In genomic region chr5:123068115-123068514, GRCm38 (mm10) we compare ENCODE assay signal across 8 mouse cellular contexts. TPM values are rescaled to one million over a fixed set of nuclear protein-coding genes. Genes with fewer than 3 reads are reported as not detected.
DNase-seq lines count a peak whose midpoint lies in the region; ATAC-seq and TF ChIP-seq lines count a peak whose summit lies in the region.

TSS of gene Tmem120b (plus strand) at chr5:123068415.

- intact Hi-C loops in left cerebral cortex, postnatal 4 days (cut with DNase I): no loop called here

- H3K27ac ChIP-seq in bone marrow, adult 2 months (ENCODE audit: control insufficient read depth, insufficient read depth, low read depth, low read length, poor library complexity): no peak within 1 kb of the TSS

- WGBS in bone marrow, adult 2 months: 79% methylated on average over 12 of the region's 12 CpGs

- no peak for TF ChIP-seq POLR2A in bone marrow, adult 2 months (IDR thresholded peaks at IDR 0.05; ENCODE audit: borderline replicate concordance, control insufficient read depth, low read depth, low read length)

- no peak for TF ChIP-seq CTCF in bone marrow, adult 2 months (IDR thresholded peaks at IDR 0.05; ENCODE audit: control insufficient read depth, insufficient read depth, low read length)

- H3K4me1 ChIP-seq in bone marrow, adult 2 months (ENCODE audit: control insufficient read depth, insufficient read depth, low read length): no peaks in the 10 kb centered on the region; the same call in 1 of the 2 replicates

- DNase-seq in left cerebral cortex, adult 18-20 months (ENCODE audit: low spot score in 2 of 2): no peak
- no peak for DNase-seq in left cerebral cortex, adult 11 months (ENCODE audit: low spot score)
- no peak for DNase-seq in gonadal fat pad, adult 2 months (ENCODE audit: low read depth)
- DNase-seq in left cerebral cortex, postnatal 4 days: no peak
- no peak for DNase-seq in kidney, postnatal 4 days

- no peak for ATAC-seq in inflammation-experienced regulatory T-cells, adult 6 months
- no peak for ATAC-seq in megakaryocyte, adult 5-6 weeks (ENCODE audit: poor library complexity, severe bottlenecking)

- H3K4me3 ChIP-seq in bone marrow, adult 2 months (replicated peaks; ENCODE audit: control insufficient read depth, low read depth, low read length): no peak within 1 kb of the TSS

RNA-seq across cellular contexts. Expression of gene Tmem120b, which starts in this region (rescaled TPM):
- 10 to 100 TPM; 13.2 to 13.8 TPM for total RNA-seq in left cerebral cortex, adult 18-20 months (2021)
- 33.5 and 38.8 TPM in 2 replicates for polyA plus RNA-seq in bone marrow, adult 2 months (2011; ENCODE audit: insufficient read depth, insufficient read length, low replicate concordance, missing spikeins)
- 38.5 and 66.6 TPM in 2 replicates for polyA plus RNA-seq in gonadal fat pad, adult 2 months (2012; rRNA removed)
- total RNA-seq in left cerebral cortex, postnatal 4 days (2021): 10 to 100 TPM; 25.0 to 28.6 TPM
- 1 to 10 TPM; 1.1 to 2.1 (median 1.5) TPM for polyA plus RNA-seq in inflammation-experienced regulatory T-cells, adult 6 months (2017; shearing (Covaris generic))
- total RNA-seq in megakaryocyte, adult 5-6 weeks (2015): 0.87 and 2.5 TPM in 2 replicates
- 0.29 and 1.3 TPM in 2 replicates for total RNA-seq in megakaryocyte, adult 5-6 weeks (2017)

Comparison
In these comparisons a context has a peak if more than half of its experiments do, and no peak if none do; other contexts are left out.
1. RNA of gene Tmem120b (total RNA-seq): 25.0 to 28.6 TPM in left cerebral cortex, postnatal 4 days and 13.2 to 13.8 TPM in left cerebral cortex, adult 18-20 months; 0.29 to 2.5 TPM in megakaryocyte, adult 5-6 weeks; every median in the first group is over 4 times any median in the second.
2. RNA of gene Tmem120b (polyA plus RNA-seq): 38.5 to 66.6 TPM in gonadal fat pad, adult 2 months and 33.5 to 38.8 TPM in bone marrow, adult 2 months; 1.1 to 2.1 TPM in inflammation-experienced regulatory T-cells, adult 6 months; every median in the first group is over 10 times any median in the second.